Mouse (Mus musculus) heart, postnatal 25 days (tissue): Measurements from ENCODE around the gene Acss3. TPM values are rescaled to one million over a fixed set of nuclear protein-coding genes. Genes with fewer than 3 reads are reported as not detected.
A peak's percentile ranks its signal among the peaks of the same experiment; 100 is the strongest.

Experiments used
- DNase-seq: peaks from one replicate; pipeline ENCODE4 v3.0.0; 2022; ENCODE audit warnings: low spot score
- intact Hi-C: fragments of 180-260 bp; cut with DNase I; formaldehyde crosslinking; loops from one replicate; pipeline ENCODE4 v1.15.1; 2025
- total RNA-seq, 2 experiments: library from RNA; stranded (reverse); gene quantifications; 2 replicates each; pipeline ENCODE4 v1.2.3; 2021

The Acss3 gene
- 1 to 10 TPM; 3.6 to 3.8 TPM for total RNA-seq

GRCm38 (mm10) chr10:107123529-107124335 lies at the start of gene Acss3:
Gene Acss3 (minus strand): TSS chr10:107123668.
- peak; percentile 7 for DNase-seq
- intact Hi-C loops = no loop called here

DNA sequence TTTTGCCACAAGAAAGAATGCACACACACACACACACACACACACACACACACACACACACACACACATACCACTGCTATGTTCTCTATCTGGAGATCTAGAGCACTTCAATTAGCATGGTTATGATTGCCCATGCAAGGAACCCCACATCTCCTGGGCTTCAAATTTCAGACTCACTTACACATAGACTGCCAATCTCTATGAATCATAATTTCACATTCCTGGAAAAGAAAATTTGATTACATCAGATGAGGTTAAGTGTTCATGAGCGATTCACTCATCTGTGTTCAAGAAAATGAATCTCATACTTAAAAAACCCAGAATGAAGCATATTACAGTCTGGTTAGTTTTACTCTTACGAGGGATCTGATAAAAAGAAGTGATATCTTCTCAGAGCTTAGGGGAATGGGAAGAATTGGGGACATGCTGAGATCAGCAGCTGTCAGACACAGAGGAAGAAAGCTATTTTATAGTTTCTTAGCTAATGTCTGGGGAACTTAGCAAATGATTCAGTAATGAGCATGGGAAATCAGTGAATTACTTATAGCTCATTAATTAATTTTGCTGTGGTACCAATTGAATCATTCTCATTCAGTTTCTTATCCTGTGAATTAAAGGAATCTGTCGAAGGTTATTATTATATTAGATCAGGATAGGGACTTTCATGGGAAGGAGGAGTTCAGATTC lies 48.7 kb upstream of the Acss3 start:
- intact Hi-C loops = no loop called here
- no peak for DNase-seq

GRCm38 (mm10) chr10:107166486-107166885 lies 43.0 kb upstream of the Acss3 start:
- DNase-seq = no peak
- intact Hi-C loops = no loop called here

GRCm38 (mm10) chr10:107148759-107149158 lies 25.3 kb upstream of the Acss3 start:
- no peak for DNase-seq
- intact Hi-C loops = no loop called here

GRCm38 (mm10) chr10:107144016-107144415 lies 20.5 kb upstream of the Acss3 start:
- intact Hi-C loops = no loop called here
- no peak for DNase-seq

GRCm38 (mm10) chr10:107142910-107143309 lies 19.4 kb upstream of the Acss3 start:
- DNase-seq = no peak
- intact Hi-C loops = no loop called here

DNA sequence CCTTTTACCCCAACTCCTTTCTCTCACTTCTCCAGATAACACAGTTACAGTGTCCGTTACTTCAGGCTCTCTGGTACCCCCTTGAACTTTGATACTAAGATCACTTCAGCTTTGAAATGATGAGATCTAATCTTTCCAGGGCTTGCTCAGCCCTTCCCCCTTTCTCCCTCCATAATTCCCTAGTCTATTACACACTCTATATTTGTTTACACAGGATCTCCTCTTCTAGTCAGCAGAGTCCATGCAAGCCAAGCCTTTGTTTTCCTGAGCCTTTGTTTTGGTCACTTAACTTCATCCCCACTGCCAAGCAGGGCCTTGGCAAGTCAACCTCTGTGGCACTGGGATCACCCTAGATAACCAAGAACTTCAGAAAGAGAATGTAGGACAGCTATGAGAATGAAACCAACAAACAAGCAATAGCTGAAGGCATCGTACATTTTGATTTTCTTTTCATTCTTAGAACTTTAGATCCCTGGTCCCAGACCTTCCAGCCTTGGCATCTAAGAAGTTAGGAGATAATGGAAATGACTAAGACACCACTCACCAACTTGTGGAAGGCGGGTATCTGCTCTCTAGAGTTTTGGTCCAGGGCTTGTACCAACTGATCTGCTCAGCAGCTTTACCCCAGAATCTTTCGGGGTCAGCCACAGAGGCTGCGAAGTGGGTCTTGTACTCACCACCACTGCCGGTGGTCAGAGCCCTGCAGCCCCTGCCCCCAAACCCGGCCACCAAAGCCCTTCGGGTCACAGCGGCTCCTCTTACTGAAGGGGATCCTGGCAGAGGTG lies 532 bp downstream of the Acss3 start:
- intact Hi-C loops = no loop called here
- no peak for DNase-seq

DNA sequence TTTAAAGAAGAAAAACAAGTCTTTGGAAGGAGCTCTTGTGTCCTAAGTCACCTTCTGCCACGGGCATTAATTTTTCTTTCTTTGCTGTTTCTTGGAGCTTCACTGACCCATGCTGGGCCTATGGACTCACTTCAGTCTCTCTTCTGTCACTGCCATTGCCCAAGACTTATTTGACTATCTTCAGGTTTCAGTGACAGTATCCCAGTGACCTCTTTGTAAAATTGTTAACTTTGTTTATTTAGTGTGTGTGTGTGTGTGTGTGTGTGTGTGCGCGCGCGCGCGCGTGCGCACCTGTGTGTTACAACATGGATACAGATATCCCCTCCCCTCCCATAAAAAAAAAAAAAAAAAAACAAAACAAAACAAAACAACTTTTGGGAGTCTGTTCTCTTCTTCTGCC lies 2.2 kb downstream of the Acss3 start:
- no peak for DNase-seq
- intact Hi-C loops = no loop called here

- intact Hi-C loops = no loop called here
- DNase-seq = no peak
These were observed 4.3 kb downstream of the Acss3 start for GRCm38 (mm10) chr10:107119135-107119534.

DNA sequence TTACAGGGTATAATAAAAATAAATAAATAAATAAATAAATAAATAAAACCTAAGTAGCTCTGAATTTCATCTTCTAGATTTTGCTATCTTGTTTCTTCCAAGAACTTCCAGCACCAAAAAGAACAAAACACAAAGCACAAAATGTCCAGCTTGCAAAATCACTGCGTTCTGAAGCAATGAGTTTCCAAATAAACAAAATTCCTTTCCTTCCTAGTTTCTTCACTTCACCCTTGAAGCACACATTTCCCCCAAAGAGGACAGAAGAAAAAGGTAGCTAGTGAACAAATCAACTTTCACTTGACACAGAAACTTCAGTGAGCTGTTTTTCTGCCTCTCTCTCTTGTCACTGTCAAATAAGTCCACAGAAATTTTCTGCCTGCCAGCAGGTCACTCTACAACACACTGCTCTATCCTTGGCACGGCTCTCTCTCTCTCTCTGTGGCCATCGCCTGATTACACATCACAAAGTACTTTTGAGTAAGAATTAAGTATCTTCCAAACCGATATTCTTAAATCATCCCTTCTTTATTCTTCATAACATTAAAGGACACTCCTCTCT lies 6.7 kb downstream of the Acss3 start:
- no peak for DNase-seq
- intact Hi-C loops = no loop called here

- DNase-seq = no peak
- intact Hi-C loops = no loop called here
These were observed 7.4 kb downstream of the Acss3 start for GRCm38 (mm10) chr10:107115930-107116642.

DNA sequence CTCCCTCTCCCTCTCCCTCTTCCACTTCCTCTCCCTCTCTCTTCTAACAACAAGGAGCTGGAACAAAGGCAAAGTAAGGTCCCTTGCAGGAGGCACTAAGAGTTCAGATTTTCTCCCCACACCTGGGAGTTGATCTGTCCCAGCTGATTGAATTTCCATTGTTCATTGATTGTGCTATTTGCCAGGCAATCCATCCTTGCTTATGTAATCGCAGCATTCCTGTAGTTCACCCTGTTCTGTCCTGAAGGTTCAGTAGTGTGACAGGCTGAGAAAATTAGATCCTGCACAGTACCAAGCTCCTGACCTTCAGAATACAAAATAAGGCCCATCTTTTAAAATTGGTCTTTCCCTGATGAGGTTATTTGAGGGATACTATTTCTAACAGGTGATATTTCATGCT lies 8.3 kb downstream of the Acss3 start:
- intact Hi-C loops = no loop called here
- DNase-seq = no peak

DNA sequence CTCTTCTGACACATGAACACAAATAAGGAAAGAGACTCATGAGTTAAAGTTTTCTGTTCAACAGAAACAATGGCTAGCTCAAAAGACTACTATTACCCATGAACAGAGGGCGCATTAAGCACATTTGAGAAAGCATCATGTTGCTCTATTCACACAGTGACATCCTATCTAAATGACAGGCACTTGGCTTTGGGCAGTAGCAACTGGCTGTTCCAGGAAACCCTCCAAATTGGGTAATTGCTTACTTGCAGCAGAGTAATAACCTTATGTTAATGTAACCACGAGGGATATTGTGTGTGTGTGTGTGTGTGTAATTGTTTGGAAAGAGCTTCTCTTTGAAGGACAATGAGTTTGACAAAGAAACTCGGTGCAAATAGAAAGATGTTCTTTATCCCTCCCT lies 29.0 kb downstream of the Acss3 start:
- no peak for DNase-seq
- intact Hi-C loops = no loop called here

GRCm38 (mm10) chr10:107053846-107054624 lies 69.4 kb downstream of the Acss3 start:
- DNase-seq = no peak
- intact Hi-C loops = no loop called here

DNA sequence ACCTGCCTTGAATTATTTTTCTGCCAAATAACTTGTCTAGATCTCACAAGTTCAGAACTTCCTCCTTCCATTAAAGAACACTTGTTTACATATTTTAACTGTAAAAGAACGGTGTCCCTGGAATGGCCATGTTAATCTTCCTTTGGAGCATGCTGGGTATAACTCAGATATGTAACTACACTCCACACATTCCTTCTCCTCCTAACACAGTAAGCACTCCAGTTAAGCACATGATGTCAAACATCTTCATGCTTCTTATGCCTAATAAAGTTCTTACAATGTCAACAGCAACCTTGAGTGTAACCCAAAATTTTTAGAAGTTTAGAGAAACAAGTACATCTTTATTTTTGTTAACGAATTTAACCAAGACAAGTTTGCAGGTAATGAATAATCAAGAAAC lies 73.0 kb downstream of the Acss3 start:
- intact Hi-C loops = no loop called here
- no peak for DNase-seq

DNA sequence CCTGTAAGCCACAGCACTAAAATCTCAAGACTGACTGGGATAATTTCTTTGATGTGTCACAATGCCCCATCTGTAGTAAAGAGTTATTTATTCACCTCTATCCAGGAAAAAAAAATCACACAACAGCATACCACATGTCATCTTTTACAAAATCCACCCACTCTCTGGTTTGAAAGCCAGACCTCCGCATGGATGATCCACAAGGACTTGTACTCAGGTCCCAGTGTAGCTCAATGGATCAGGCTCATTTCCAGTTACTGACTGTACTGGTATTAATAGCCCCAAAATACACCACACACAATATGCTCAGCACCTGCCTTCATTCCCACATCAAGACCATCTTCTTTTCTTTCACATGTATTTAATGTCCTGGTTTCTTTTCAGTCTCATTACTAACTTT lies 80.8 kb downstream of the Acss3 start:
- no peak for DNase-seq
- intact Hi-C loops = no loop called here

GRCm38 (mm10) chr10:107040837-107041236 lies 82.6 kb downstream of the Acss3 start:
- intact Hi-C loops = no loop called here
- DNase-seq = no peak

- intact Hi-C loops = no loop called here
- DNase-seq = no peak
These were observed 83.1 kb downstream of the Acss3 start for GRCm38 (mm10) chr10:107040378-107040777.

- intact Hi-C loops = no loop called here
- no peak for DNase-seq
These were observed 84.3 kb downstream of the Acss3 start for GRCm38 (mm10) chr10:107039211-107039610.
